Mouse (Mus musculus): ENCODE results near the gene Tdo2.
A peak's percentile ranks its signal among the peaks of the same experiment; 100 is the strongest.

The Tdo2 gene

DNA sequence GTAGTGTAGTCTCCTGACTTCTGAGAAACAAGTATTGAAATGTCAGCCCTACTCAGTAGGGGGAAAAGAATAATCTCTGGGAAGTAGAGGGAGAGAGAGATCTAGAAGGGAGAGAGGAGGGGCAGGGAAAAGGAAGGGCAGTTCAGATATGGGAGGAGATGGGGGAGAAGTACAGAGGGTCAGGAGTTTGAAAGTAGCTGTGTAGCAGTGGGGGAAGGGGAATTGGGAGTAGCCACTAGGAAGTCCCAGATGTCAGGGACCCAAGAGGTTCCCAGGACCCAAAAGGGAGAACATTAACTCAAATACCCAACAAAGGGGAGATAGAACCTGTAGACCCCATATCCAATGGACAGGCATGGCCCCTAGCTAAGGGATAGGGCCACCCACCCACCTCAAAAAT lies at the start of gene Tdo2:
Gene Tdo2 (minus strand): TSS at position 101 of the 400 bp plus-strand sequence.
- TF ChIP-seq GATA4 (IDR thresholded peaks at IDR 0.05; ENCODE audit: insufficient replicate concordance, low read length) = no peak

DNA sequence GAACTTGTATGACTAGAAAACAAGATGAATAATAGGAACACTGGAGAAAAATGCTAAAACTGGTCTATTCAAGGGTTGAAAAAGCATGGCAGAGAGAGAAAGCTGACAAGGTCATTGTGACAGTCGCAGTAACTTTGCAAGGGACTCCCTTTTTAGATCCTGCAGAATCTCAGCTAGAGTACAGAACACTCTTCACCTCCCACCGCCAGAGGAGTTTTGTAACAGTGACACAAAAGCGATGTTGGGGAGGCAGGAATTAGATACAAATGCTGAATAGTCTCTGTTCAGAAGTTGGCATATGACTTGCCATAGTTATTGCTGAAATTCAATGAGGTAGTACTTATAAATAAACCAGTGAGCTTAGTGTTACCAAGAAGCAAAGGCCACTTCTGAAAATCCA lies 47.1 kb upstream of the Tdo2 start:
- no peak for TF ChIP-seq GATA4 (IDR thresholded peaks at IDR 0.05; ENCODE audit: insufficient replicate concordance, low read length)

DNA sequence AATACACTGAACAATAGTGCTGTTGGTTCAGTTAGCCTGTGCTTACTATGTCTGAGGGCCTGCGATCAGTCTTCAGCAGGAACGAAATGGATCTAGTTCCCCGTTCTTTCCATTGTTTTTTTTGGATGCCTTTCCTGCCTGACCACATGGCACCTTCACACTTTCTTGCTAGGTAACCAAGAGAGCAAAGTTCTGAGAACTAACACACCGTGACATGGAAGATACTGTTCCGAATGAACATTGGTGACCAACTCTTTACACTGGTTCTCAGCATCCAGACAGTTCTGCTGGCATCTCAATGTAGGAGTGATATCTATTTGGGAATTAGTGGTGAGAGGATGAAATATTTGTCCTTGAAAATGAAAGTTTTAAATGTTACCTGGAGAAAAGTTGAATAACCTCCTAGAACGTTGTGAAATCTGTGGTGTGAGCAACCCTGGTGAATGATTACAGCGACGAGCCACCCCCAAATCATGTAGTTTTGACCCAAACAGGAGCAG lies 46.5 kb upstream of the Tdo2 start:
- no peak for TF ChIP-seq GATA4 (IDR thresholded peaks at IDR 0.05; ENCODE audit: insufficient replicate concordance, low read length)

GRCm38 (mm10) chr3:82014148-82014703 lies 38.2 kb upstream of the Tdo2 start:
- no peak for TF ChIP-seq GATA4 (IDR thresholded peaks at IDR 0.05; ENCODE audit: insufficient replicate concordance, low read length)

DNA sequence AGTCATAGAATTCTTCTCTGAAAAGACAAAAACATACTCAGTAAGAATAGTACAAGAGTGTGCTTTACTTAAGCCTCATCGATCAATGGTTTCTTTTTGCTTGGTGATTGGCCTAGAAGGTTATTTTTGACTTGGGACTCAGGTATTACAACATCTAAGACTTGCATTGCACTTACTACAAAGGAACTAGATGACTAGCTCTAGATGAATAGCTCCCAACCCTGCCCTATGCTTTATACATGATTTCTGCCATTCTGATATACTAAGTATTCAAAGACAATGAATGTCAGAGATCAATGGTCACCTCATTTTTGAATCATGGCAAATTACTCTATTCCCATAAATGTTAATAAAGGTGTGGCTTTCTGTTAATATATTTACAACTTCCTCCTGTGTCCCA lies 31.0 kb upstream of the Tdo2 start:
- TF ChIP-seq GATA4 (IDR thresholded peaks at IDR 0.05; ENCODE audit: insufficient replicate concordance, low read length) = no peak

DNA sequence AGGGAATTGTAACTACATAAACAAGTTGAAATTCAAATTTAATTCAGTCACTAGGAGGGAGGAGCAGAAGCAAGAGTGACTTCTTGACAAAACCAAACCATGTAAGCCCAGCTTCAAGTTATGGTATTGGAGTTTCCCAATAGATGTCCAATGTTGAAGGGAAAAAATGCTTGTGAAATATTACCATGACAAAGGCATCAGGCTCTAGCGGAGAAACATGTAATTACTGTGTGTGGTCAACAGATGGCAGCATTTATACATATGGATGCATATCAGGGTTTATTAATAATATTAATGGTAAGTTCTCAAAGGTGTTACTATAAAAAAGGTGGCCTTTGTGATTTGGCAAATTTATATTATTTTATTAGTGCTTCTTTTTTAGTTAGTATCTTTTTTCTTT lies 20.0 kb upstream of the Tdo2 start:
- no peak for TF ChIP-seq GATA4 (IDR thresholded peaks at IDR 0.05; ENCODE audit: insufficient replicate concordance, low read length)

DNA sequence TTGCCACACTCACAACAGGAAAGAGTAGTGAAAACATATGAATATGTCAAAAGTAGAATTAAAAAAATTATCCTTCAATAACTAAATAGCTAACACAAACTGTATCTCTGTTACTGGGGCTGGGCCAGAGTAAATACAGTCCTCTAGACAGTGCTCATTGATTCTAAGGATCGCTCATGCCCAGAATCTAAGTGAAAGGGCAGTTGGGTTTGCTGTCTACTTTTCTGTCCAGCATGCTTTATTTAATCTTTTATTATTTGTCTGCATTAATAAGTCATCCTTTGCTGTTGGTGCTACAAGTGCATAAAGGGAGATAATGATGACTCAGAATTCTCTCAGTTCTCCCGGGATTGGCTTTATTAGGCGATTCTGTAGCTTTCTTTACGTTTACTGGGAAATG lies 19.4 kb upstream of the Tdo2 start:
- 0 out of 2 replicates have a peak, but pooled peaks have one; percentile 20 for TF ChIP-seq GATA4 (IDR thresholded peaks at IDR 0.05; ENCODE audit: insufficient replicate concordance, low read length)

- TF ChIP-seq GATA4 (IDR thresholded peaks at IDR 0.05; ENCODE audit: insufficient replicate concordance, low read length) = peak; percentile 47; the same call in 1 of the 2 replicates
These were observed 14.5 kb upstream of the Tdo2 start for GRCm38 (mm10) chr3:81990531-81990930.

GRCm38 (mm10) chr3:81989692-81990141 lies 13.7 kb upstream of the Tdo2 start:
- TF ChIP-seq GATA4 (IDR thresholded peaks at IDR 0.05; ENCODE audit: insufficient replicate concordance, low read length) = peak; percentile 90

DNA sequence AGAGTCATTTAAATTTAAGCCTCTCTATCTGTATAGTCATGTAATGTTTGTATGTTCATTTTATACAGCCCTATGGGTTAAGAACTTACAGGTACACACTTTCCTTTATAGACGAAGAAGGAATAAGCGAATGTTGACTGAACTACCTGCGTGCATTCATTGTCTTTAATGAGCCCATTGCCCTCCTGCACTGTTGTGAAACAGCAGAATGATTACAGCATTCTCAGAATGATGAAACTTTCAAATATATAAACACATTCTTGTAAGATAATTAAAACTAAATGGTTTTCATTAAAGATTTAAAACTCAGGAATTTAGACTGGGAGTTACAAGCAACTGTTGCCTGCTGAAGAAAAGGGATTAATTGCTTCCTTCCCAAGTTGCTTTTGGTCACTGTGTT lies 11.6 kb upstream of the Tdo2 start:
- no peak for TF ChIP-seq GATA4 (IDR thresholded peaks at IDR 0.05; ENCODE audit: insufficient replicate concordance, low read length)

DNA sequence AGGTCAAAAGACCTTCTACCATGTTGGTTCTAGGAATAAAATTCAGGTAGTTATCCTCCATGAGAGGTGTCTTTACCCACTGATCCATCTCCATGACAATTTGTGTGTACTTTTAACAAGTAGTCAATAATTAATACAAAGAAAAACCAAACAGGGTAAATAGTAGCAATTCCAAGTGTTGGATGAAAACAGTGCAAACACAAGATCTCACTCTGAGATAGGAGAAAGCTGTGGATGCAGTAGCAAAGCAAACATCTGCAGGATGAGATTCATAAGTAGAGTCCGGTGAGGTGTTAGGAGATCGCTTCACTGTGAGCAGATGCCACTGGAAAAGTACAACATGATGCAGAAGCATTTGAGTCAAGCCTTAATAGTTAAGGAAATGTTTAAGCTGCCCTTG lies 10.1 kb upstream of the Tdo2 start:
- TF ChIP-seq GATA4 (IDR thresholded peaks at IDR 0.05; ENCODE audit: insufficient replicate concordance, low read length) = peak; percentile 73; the same call in 1 of the 2 replicates

GRCm38 (mm10) chr3:81985100-81985499 lies 9.1 kb upstream of the Tdo2 start:
- no peak for TF ChIP-seq GATA4 (IDR thresholded peaks at IDR 0.05; ENCODE audit: insufficient replicate concordance, low read length)

DNA sequence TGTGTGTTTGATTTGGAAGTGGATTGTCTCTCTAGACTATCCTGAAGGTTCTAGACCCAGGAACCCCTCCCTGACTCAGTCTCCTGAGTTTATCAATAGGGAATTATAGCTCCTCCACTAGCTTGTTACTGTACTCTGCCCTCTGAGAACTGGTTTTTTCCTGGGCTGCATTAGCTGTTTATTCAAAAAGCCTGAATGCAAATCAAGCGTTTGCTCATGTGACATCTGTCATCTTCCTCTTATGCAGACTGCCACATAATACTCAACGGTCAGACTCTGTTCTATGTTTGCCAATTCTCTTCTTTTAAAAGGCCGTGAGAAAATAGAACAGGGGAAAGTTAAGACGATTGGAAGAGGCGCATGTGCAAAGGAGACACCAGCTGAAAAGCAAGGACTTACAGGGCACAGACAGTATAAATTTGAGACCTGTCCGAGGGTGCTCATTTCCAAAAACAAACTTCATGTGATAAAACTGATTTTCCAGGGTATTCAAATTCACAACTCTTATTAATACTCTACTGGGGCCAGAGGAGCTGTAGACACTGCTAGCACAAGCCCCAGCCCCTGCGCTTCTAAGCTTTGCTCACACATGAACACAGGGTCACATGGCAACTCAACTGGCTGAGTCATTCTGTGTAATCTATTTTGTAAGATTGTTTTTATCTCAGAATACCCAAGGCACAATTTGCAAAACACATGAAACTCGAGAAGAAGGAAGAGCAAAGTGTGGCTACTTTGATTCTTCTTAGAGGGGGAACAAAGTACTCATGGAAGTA lies 7.3 kb upstream of the Tdo2 start:
- TF ChIP-seq GATA4 (IDR thresholded peaks at IDR 0.05; ENCODE audit: insufficient replicate concordance, low read length) = no peak

GRCm38 (mm10) chr3:81981990-81982389 lies 6.0 kb upstream of the Tdo2 start, which contains the start of gene Asic5:
Gene Asic5 (plus strand): TSS chr3:81982290.
- no peak for TF ChIP-seq GATA4 (IDR thresholded peaks at IDR 0.05; ENCODE audit: insufficient replicate concordance, low read length)

GRCm38 (mm10) chr3:81981576-81981975 lies 5.6 kb upstream of the Tdo2 start:
- no peak for TF ChIP-seq GATA4 (IDR thresholded peaks at IDR 0.05; ENCODE audit: insufficient replicate concordance, low read length)

DNA sequence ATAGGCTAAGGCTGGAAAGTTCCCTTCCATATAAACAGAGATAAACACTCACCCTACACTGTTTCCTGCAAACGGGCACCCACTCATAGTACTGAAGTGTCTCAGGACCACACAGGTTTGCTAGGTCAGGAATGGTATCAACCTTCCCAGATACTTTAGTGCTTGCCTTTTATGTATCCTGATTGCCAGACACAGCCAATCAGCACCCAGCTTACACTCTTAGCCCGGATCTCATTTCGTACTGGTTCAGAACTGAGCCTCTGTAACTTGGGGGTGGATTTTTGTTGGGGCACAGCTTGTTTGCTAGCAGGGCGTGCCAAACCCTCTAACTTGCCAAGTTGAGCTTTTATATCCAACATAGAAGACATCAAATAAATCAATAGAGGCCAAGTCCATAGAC lies 395 bp downstream of the Tdo2 start:
- TF ChIP-seq GATA4 (IDR thresholded peaks at IDR 0.05; ENCODE audit: insufficient replicate concordance, low read length) = no peak

Data from liver, adult (tissue).